Mouse (Mus musculus): ENCODE measurements around the gene Ccne1.

- TF ChIP-seq CTCF (IDR thresholded peaks at IDR 0.05; ENCODE audit: low read depth, low read length) (no peak), POLR2AphosphoS5 (IDR thresholded peaks at IDR 0.05; ENCODE audit: insufficient replicate concordance, low read depth, low read length) (no peak), GATA1 (IDR thresholded peaks at IDR 0.05; ENCODE audit: borderline replicate concordance, low read length) (no peak), GATA2 (IDR thresholded peaks at IDR 0.05; ENCODE audit: borderline replicate concordance, low read depth, low read length) (no peak)
Observed at GRCm38 (mm10) chr7:38129986-38130729, 22.8 kb upstream of the Ccne1 start.

All from G1E (cell line).